Comparison of ENCODE assay signal across 8 mouse cellular contexts in genomic region chr14:60264990-60265876, GRCm38 (mm10). TPM values are rescaled to one million over a fixed set of nuclear protein-coding genes. Genes with fewer than 3 reads are reported as not detected.
DNase-seq lines count a peak whose midpoint lies in the region; ATAC-seq and TF ChIP-seq lines count a peak whose summit lies in the region.

Gene Mtmr6, plus strand, starts transcription at chr14:60265228.

- peaks cover 6% of the 10 kb centered on the region; the same call in 1 of the 2 replicates for H3K4me1 ChIP-seq in E14TG2a.4 (replicated peaks; ENCODE audit: low read depth, low read length)
- H3K4me1 ChIP-seq in forebrain, embryonic 12.5 days: peaks cover 14% of the 10 kb centered on the region
- H3K4me1 ChIP-seq in heart, postnatal 0 days (ENCODE audit: control insufficient read depth, insufficient read depth): no peaks in the 10 kb centered on the region; the same call in 1 of the 2 replicates
- peaks cover 12% of the 10 kb centered on the region for H3K4me1 ChIP-seq in liver, embryonic 16.5 days (ENCODE audit: control insufficient read depth, low read depth, low read length)
- peaks cover 25% of the 10 kb centered on the region for H3K4me1 ChIP-seq in neural tube, embryonic 13.5 days (replicated peaks)
- peaks cover 2% of the 10 kb centered on the region; the same call in 1 of the 2 replicates for H3K4me1 ChIP-seq in testis, adult 2 months (ENCODE audit: control insufficient read depth, insufficient read depth, low read length)

- H3K9ac ChIP-seq in forebrain, embryonic 12.5 days: peak within 1 kb of the TSS; percentile 72
- H3K9ac ChIP-seq in heart, postnatal 0 days (replicated peaks; ENCODE audit: low read depth, low read length): peak within 1 kb of the TSS; percentile 64
- H3K9ac ChIP-seq in liver, embryonic 16.5 days (ENCODE audit: low read depth, low read length): peak within 1 kb of the TSS; percentile 92
- peak within 1 kb of the TSS; percentile 89 for H3K9ac ChIP-seq in neural tube, embryonic 13.5 days

- H3K36me3 ChIP-seq in E14TG2a.4 (ENCODE audit: insufficient read depth, low read length): no peaks in the 10 kb centered on the region
- H3K36me3 ChIP-seq in forebrain, embryonic 12.5 days (replicated peaks): no peaks in the 10 kb centered on the region
- H3K36me3 ChIP-seq in heart, postnatal 0 days (replicated peaks; ENCODE audit: control insufficient read depth, insufficient read depth, low read length): no peaks in the 10 kb centered on the region
- no peaks in the 10 kb centered on the region for H3K36me3 ChIP-seq in liver, embryonic 16.5 days (ENCODE audit: control insufficient read depth, insufficient read depth)
- H3K36me3 ChIP-seq in neural tube, embryonic 13.5 days: no peaks in the 10 kb centered on the region
- no peaks in the 10 kb centered on the region; the same call in 1 of the 2 replicates for H3K36me3 ChIP-seq in testis, adult 2 months (ENCODE audit: control insufficient read depth, insufficient read depth, low read length)

- peak within 1 kb of the TSS; percentile 74 for H3K4me2 ChIP-seq in forebrain, embryonic 12.5 days
- H3K4me2 ChIP-seq in heart, postnatal 0 days (ENCODE audit: low read depth, low read length): peak within 1 kb of the TSS; percentile 73
- H3K4me2 ChIP-seq in liver, embryonic 16.5 days (ENCODE audit: low read depth, low read length): peak within 1 kb of the TSS; percentile 66
- peak within 1 kb of the TSS; percentile 69 for H3K4me2 ChIP-seq in neural tube, embryonic 13.5 days

- DNase-seq in c-Kit-positive CD71-positive TER-119-positive erythroid progenitor cells, embryonic 14.5 days (ENCODE audit: low spot score): peak; percentile 99
- DNase-seq in heart, postnatal 0 days (ENCODE audit: low spot score): peak; percentile 98
- peak; percentile 96 for DNase-seq in kidney, postnatal 4 days

- H3K9me3 ChIP-seq in E14TG2a.4 (ENCODE audit: low read length): no peaks in the 10 kb centered on the region
- no peaks in the 10 kb centered on the region for H3K9me3 ChIP-seq in forebrain, embryonic 12.5 days
- no peaks in the 10 kb centered on the region for H3K9me3 ChIP-seq in heart, postnatal 0 days (replicated peaks; ENCODE audit: control insufficient read depth, low read length)
- H3K9me3 ChIP-seq in liver, embryonic 16.5 days (replicated peaks; ENCODE audit: control insufficient read depth, low read length): no peaks in the 10 kb centered on the region
- no peaks in the 10 kb centered on the region for H3K9me3 ChIP-seq in neural tube, embryonic 13.5 days

- TF ChIP-seq POLR2A in testis, adult 2 months (IDR thresholded peaks at IDR 0.05; ENCODE audit: control insufficient read depth, low read depth, low read length): peak; percentile 72

- WGBS in forebrain, embryonic 12.5 days: under 1% methylated on average over 51 of the region's 51 CpGs
- WGBS in heart, postnatal 0 days: under 1% methylated on average over 51 of the region's 51 CpGs
- under 1% methylated on average over 51 of the region's 51 CpGs for WGBS in liver, embryonic 16.5 days (ENCODE audit: insufficient replicate concordance)
- under 1% methylated on average over 51 of the region's 51 CpGs for WGBS in neural tube, embryonic 13.5 days

- TF ChIP-seq EP300 in heart, postnatal 0 days (IDR thresholded peaks at IDR 0.05; ENCODE audit: low read depth): peak; percentile 53; the same call in 1 of the 2 replicates

- TF ChIP-seq CTCF in E14TG2a.4 (conservative IDR thresholded peaks at IDR 0.05; ENCODE audit: low read length): peak; percentile 98
- TF ChIP-seq CTCF in heart, postnatal 0 days (IDR thresholded peaks at IDR 0.05; ENCODE audit: low read depth): peak; percentile 98
- TF ChIP-seq CTCF in testis, adult 2 months (IDR thresholded peaks at IDR 0.05; ENCODE audit: control insufficient read depth, insufficient read depth, insufficient replicate concordance, low read depth, low read length): peak; percentile 99

- 0 out of 2 replicates have a peak, but pooled peaks cover 8% of the 10 kb centered on the region for H3K27me3 ChIP-seq in E14TG2a.4 (ENCODE audit: insufficient read depth, low read length)
- H3K27me3 ChIP-seq in forebrain, embryonic 12.5 days: no peaks in the 10 kb centered on the region
- H3K27me3 ChIP-seq in heart, postnatal 0 days (ENCODE audit: control insufficient read depth, insufficient read depth, low read length): no peaks in the 10 kb centered on the region
- no peaks in the 10 kb centered on the region for H3K27me3 ChIP-seq in liver, embryonic 16.5 days (ENCODE audit: control insufficient read depth, insufficient read depth, low read depth, low read length)
- H3K27me3 ChIP-seq in neural tube, embryonic 13.5 days: no peaks in the 10 kb centered on the region
- no peaks in the 10 kb centered on the region for H3K27me3 ChIP-seq in testis, adult 2 months (ENCODE audit: control insufficient read depth, insufficient read depth, low read length)

- H3K4me3 ChIP-seq in E14TG2a.4 (replicated peaks; ENCODE audit: low read length): peak within 1 kb of the TSS; percentile 93
- H3K4me3 ChIP-seq in forebrain, embryonic 12.5 days (replicated peaks): peak within 1 kb of the TSS; percentile 79
- peak within 1 kb of the TSS; percentile 71 for H3K4me3 ChIP-seq in heart, postnatal 0 days (ENCODE audit: low read depth, low read length)
- H3K4me3 ChIP-seq in liver, embryonic 16.5 days (ENCODE audit: low read depth, low read length): peak within 1 kb of the TSS; percentile 92
- peak within 1 kb of the TSS; percentile 75 for H3K4me3 ChIP-seq in neural tube, embryonic 13.5 days
- H3K4me3 ChIP-seq in testis, adult 2 months (ENCODE audit: control insufficient read depth, low read depth, low read length): peak within 1 kb of the TSS; percentile 100

- peak; percentile 98 for ATAC-seq in forebrain, embryonic 12.5 days (ENCODE audit: low FRiP score)
- ATAC-seq in heart, postnatal 0 days (ENCODE audit: insufficient read depth, low read depth): peak; percentile 100
- ATAC-seq in liver, embryonic 16.5 days (ENCODE audit: low read depth): peak; percentile 99
- ATAC-seq in neural tube, embryonic 13.5 days (ENCODE audit: low read depth): peak; percentile 99

- peak within 1 kb of the TSS; percentile 81 for H3K27ac ChIP-seq in forebrain, embryonic 12.5 days
- peak within 1 kb of the TSS; percentile 59 for H3K27ac ChIP-seq in heart, postnatal 0 days (ENCODE audit: low read depth)
- peak within 1 kb of the TSS; percentile 90 for H3K27ac ChIP-seq in liver, embryonic 16.5 days (ENCODE audit: low read length)
- H3K27ac ChIP-seq in neural tube, embryonic 13.5 days (replicated peaks): peak within 1 kb of the TSS; percentile 88
- peak within 1 kb of the TSS; percentile 95 for H3K27ac ChIP-seq in testis, adult 2 months (ENCODE audit: control insufficient read depth, insufficient read depth, low read depth, low read length)

RNA-seq across cellular contexts. Expression of gene Mtmr6, which starts in this region (rescaled TPM):
- 54.1 and 60.7 TPM in 2 replicates for polyA plus RNA-seq in forebrain, embryonic 12.5 days (2016; fragmentation: Nextera tagmentation; extraction: Ambion mirVana)
- total RNA-seq in heart, postnatal 0 days (2014; rRNA removed; ENCODE audit: low replicate concordance): 18.7 and 29.0 TPM in 2 replicates
- polyA plus RNA-seq in heart, postnatal 0 days (2015; fragmentation: Nextera tagmentation; extraction: Ambion mirVana): 20.8 and 21.8 TPM in 2 replicates
- polyA plus RNA-seq in liver, embryonic 16.5 days (2015; fragmentation: Nextera tagmentation; extraction: Ambion mirVana): 13.1 and 14.2 TPM in 2 replicates
- polyA plus RNA-seq in neural tube, embryonic 13.5 days (2015; fragmentation: Nextera tagmentation; extraction: Ambion mirVana): 65.0 and 68.2 TPM in 2 replicates
- 78.9 and 92.1 TPM in 2 replicates for polyA plus RNA-seq in testis, adult 2 months (2012; rRNA removed)

Comparison
In these comparisons a context has a peak if more than half of its experiments do, and no peak if none do; other contexts are left out.
1. Peak in every context shown above with its lines: DNase-seq, ATAC-seq, H3K4me3 ChIP-seq and H3K27ac ChIP-seq.